Mouse (Mus musculus) heart, adult 2 months (tissue): ENCODE data around the gene Lsm2.

Experiments used
- CTCF ChIP-seq: fragments of 200-600 bp; IDR thresholded peaks from 2 replicates; pipeline ENCODE4 v1.8.1; 2022; ENCODE audit warnings: antibody characterized with exemption, mild to moderate bottlenecking, moderate library complexity
- POLR2A ChIP-seq: fragments of 200-500 bp; IDR thresholded peaks from 2 replicates; pipeline ENCODE4 v1.6.1; 2011; ENCODE audit warnings: mild to moderate bottlenecking, low read depth, low read length, control low read depth; ENCODE audit not compliant: insufficient read depth

DNA sequence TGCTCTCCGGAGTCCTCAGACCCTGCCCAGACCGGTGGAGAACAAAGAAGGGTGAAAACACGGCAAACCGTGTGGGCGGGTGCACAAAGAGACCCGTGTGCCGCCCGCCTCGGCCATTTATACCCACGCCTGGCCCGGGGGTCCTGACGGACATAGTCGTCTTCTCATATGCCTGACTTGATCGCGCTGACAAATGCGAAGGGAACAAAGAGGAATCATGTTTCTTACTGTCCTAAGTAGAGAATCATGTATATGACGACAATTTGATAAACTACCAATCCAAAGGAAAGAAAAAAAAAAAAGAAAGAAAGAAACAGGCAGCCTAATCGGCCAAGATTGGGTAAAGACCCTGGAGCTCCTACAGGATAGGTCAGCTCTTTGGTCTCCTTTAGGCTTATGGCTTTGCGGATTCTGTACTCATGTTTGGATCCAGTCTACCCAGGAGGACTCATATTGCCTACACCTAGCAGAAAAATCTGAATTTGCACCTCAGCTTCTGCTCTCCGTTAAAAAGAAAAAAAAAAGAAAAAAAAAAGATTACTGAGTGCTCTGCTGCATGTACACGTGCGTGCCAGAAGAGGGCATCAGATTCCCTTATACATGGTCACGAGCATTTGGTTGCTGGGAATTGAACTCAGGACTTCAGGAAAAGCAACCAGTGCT lies 29.2 kb upstream of the Lsm2 start:
- TF ChIP-seq CTCF (peak; percentile 94), POLR2A (peak; percentile 93)
